Mouse (Mus musculus) stomach, embryonic 16.5 days (tissue): ENCODE results near the gene Sept6. TPM values are rescaled to one million over a fixed set of nuclear protein-coding genes. Genes with fewer than 3 reads are reported as not detected.

Experiments
- ATAC-seq: fragments of 200-750 bp; cut with Nextera tagmentation; 2 replicates; pipeline ENCODE4 v1.8.0; 2017; ENCODE audit warnings: moderate number of reproducible peaks, moderate TSS enrichment; ENCODE audit not compliant: insufficient read depth, low FRiP score
- H3K27ac ChIP-seq: fragments of 300-500 bp; sonication (generic); 2 replicates; pipeline ENCODE4 v1.5.1; 2014; ENCODE audit warnings: low read length
- H3K27me3 ChIP-seq: fragments of 300-500 bp; sonication (generic); 2 replicates; pipeline ENCODE4 v1.6.1; 2014; ENCODE audit warnings: low read length, control low read depth, mixed read lengths; ENCODE audit not compliant: control insufficient read depth, insufficient read depth
- H3K36me3 ChIP-seq: fragments of 300-500 bp; sonication (generic); 2 replicates; pipeline ENCODE4 v1.6.1; 2014; ENCODE audit warnings: low read length; ENCODE audit not compliant: control insufficient read depth, insufficient read depth
- H3K4me1 ChIP-seq: fragments of 300-500 bp; sonication (generic); 2 replicates; pipeline ENCODE4 v1.6.1; 2014; ENCODE audit warnings: low read length, control low read depth, mixed read lengths; ENCODE audit not compliant: control insufficient read depth, insufficient read depth
- H3K4me2 ChIP-seq: fragments of 300-500 bp; sonication (generic); 2 replicates; pipeline ENCODE4 v1.6.1; 2014; ENCODE audit warnings: low read depth, low read length, mixed read lengths
- H3K4me3 ChIP-seq: fragments of 300-500 bp; sonication (generic); replicated peaks from 2 replicates; pipeline ENCODE4 v1.5.1; 2014; ENCODE audit warnings: mild to moderate bottlenecking, low read length
- H3K9ac ChIP-seq: fragments of 300-500 bp; sonication (generic); 2 replicates; pipeline ENCODE4 v1.6.1; 2014; ENCODE audit warnings: low read length
- H3K9me3 ChIP-seq: fragments of 300-500 bp; sonication (generic); replicated peaks from 2 replicates; pipeline ENCODE4 v1.6.1; 2016; ENCODE audit warnings: low read length, control low read depth; ENCODE audit not compliant: control insufficient read depth
- WGBS: fragments of 180-500 bp; shearing (Covaris S2); extraction: QIAGEN DNeasy Blood & Tissue Kit; methylation state at CpG from one replicate; pipeline ENCODE4 v1.1.7; 2014; 5-methylcytosine and 5-hydroxymethylcytosine counted together
- polyA plus RNA-seq: library from polyadenylated mRNA; unstranded; fragments of >200 nt; fragmentation: Nextera tagmentation; extraction: Ambion mirVana; gene quantifications from 2 replicates; pipeline ENCODE4 v1.2.1, GENCODE M21; 2015

Gene Sept6
- polyA plus RNA-seq, 1 experiment from 2014 or later: 15.6 TPM

DNA sequence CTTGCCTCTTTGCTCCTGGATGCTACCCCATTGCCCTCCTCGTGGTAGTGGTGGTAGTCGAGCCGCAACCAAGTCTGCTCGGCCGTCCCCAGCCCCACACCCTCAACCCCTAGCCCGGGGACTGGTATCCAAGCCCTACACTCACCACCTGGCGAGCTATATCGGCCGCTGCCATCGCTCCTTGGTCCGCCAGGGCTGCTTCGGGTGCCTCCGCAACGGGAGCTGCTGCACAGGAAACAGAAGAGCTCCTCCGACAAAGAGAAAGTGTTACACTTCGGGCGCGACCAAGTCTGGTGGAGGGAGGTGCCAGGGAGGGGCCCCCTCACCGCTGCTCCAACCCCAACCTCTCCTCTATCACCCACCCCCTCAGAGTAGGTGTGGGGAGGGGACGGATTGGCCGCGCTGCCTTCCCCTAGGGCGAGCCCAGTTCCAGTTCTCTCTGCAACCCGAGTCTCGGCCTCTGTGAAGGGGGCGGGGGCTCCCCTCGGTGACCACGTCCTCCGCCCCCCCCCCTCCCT is 2.3 kb downstream of the Sept6 start:
- Histone ChIP-seq H3K4me2 (peak overlapping the region; percentile 67), H3K36me3 (no peaks in the 10 kb centered on the region), H3K9me3 (no peaks in the 10 kb centered on the region), H3K4me1 (no peaks in the 10 kb centered on the region; the same call in 1 of the 2 replicates), H3K4me3 (peak overlapping the region; percentile 61), H3K9ac (peak overlapping the region; percentile 70), H3K27ac (0 out of 2 replicates have a peak overlapping the region, but pooled peaks have one; percentile 23), H3K27me3 (no peaks in the 10 kb centered on the region; the same call in 1 of the 2 replicates)
- ATAC-seq: peak; percentile 94
- 21% methylated on average over 23 of the region's 29 CpGs for WGBS

DNA sequence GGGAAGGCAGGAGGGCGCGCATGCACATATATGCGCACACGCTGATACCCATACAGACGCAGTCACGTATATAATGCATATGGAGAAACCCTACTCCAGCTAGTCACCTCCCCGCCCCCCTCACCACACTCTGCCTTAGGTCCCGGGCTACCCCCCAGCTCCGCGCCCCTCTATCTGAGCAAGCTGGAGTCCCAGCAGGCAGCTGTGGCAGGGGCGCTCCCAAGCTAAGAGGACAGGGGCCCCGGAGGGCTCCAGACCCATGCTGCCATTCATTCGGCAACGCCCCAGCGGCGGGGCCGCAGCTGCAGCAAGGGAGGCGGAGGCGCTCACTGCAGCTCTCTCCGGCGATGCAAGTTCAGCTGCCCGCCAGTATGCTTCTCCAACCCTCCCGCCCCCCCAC is 2.8 kb downstream of the Sept6 start:
- H3K27me3 ChIP-seq: no peaks in the 10 kb centered on the region; the same call in 1 of the 2 replicates
- 18% methylated on average over 21 of the region's 23 CpGs for WGBS
- H3K9ac ChIP-seq: peak overlapping the region; percentile 70
- no peaks in the 10 kb centered on the region for H3K36me3 ChIP-seq
- H3K4me3 ChIP-seq: peak overlapping the region; percentile 61
- H3K4me1 ChIP-seq: no peaks in the 10 kb centered on the region; the same call in 1 of the 2 replicates
- H3K4me2 ChIP-seq: peak overlapping the region; percentile 67
- no peaks in the 10 kb centered on the region for H3K9me3 ChIP-seq
- ATAC-seq: peak; percentile 33; the same call in 1 of the 2 replicates
- H3K27ac ChIP-seq: no peak overlapping the region

DNA sequence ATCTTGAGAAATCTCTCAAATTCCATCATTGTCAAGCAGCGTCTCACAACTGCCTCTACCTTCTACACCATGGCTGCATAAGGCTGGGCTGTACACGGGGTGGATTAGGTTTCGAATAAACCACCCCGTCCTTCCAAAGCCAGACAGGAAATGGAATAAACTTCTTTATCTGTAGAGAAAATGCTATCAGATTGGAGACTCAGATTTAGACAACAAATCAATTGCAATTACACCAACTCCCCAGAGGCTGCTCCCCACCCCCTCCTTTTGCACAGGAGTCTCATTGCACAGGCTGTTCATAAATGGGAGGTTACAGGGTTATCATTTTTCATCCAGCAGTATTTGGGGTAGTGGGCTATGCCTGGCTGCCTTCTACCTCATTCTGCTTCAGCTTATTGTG is 3.7 kb downstream of the Sept6 start:
- Histone ChIP-seq H3K9me3 (no peaks in the 10 kb centered on the region), H3K4me3 (no peak overlapping the region), H3K4me1 (no peaks in the 10 kb centered on the region; the same call in 1 of the 2 replicates), H3K27ac (no peak overlapping the region), H3K4me2 (peak overlapping the region; percentile 67), H3K27me3 (no peaks in the 10 kb centered on the region; the same call in 1 of the 2 replicates), H3K36me3 (no peaks in the 10 kb centered on the region), H3K9ac (no peak overlapping the region)
- ATAC-seq: no peak
- WGBS: 40% methylated on average over 4 of the region's 4 CpGs

DNA sequence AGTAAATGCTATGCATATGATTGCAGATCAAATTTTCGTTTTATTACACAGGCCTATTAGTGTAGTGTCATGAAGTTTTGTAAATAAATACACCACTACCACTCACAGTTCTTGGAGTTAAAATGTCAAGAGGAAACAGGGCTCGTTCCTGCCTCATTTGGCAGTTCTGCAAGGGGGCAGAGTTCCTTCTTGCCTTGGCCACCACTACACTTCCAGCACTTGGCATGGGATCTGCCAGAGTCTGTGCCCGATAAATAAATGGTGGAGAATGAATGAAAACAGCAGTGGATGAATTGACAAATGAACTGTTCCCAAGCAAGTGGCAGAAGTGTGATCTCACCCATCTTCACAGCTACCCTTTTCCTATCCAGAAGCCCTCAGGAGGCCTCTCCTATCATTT is 6.6 kb downstream of the Sept6 start:
- Histone ChIP-seq H3K4me2 (no peak overlapping the region), H3K4me1 (no peaks in the 10 kb centered on the region; the same call in 1 of the 2 replicates), H3K4me3 (no peak overlapping the region), H3K9ac (no peak overlapping the region), H3K9me3 (no peaks in the 10 kb centered on the region), H3K27ac (no peak overlapping the region), H3K36me3 (no peaks in the 10 kb centered on the region), H3K27me3 (no peaks in the 10 kb centered on the region)
- WGBS: 76% methylated on average over 3 of the region's 3 CpGs
- ATAC-seq: no peak

DNA sequence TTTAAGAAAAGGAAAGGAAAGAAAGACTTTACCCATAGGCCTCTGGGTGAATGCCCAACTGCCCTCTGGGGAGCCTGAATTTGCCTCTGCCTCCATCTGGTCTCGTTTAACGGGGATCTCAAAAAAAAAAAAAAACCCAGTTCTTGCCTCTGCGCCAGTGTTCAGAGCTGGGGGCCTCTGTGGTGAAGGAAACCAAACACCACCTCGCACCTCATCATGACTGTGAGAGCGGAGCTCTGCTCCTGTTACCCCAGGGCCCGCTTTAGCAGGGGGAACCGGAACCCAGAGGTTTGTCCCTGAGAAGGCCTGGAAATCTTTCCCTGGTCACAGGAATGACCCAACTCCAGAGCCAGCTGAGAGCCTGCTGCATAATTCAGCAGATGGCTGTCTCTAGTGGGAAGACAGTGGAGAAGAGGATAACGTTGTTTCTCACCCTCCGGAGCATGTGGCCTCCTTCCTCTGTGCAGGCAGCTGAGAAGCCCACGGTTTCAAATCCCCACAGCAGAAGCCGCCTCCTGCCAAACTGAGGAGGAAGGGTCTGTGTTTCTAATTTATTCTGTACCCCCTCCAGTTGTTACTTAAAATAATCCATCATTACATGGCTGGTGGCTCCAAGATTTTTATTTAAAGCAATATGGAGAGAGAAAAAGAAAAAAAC is 7.8 kb downstream of the Sept6 start:
- 62% methylated on average over 11 of the region's 11 CpGs for WGBS
- no peak for ATAC-seq
- no peaks in the 10 kb centered on the region; the same call in 1 of the 2 replicates for H3K4me1 ChIP-seq

DNA sequence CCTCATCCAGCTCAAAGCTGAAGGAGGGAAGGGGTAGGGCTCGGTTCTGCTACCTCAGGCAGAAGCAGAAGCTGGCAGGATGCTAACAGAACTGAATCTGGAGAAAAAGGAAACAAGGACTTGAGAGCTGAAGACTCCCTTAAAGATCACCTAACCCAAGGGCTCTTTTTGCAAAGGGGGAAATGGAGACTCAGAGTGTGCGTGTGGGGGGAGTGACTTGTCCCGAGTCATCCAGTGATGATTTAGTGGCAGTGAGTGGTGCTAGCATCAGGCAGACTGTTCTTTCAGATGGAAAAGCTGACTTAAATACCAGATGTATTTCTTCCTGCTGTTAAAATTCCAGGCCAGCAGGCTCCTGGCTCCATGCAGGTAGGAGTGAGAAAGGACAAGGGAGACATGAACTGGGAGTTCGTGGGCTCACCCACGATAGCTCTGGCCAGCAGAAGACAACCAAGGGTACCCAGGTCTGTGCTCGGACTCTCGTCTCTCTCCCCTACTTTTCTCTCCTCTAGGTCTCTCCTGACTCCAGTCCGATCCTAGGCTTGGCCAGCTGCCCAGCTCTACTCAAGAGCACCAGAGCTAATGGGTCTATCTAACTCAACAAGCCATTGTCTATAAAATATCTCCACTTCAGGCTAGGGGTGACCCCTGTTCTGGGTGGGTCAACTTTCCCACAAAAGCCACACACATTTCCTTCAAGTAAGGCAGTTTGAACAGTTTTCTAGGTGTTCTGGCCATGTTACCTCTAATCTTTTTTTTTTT is 8.5 kb downstream of the Sept6 start:
- no peak overlapping the region for H3K27ac ChIP-seq
- H3K36me3 ChIP-seq: no peaks in the 10 kb centered on the region
- no peaks in the 10 kb centered on the region; the same call in 1 of the 2 replicates for H3K4me1 ChIP-seq
- no peaks in the 10 kb centered on the region for H3K9me3 ChIP-seq
- 52% methylated on average over 8 of the region's 8 CpGs for WGBS
- no peak overlapping the region for H3K9ac ChIP-seq
- H3K27me3 ChIP-seq: no peaks in the 10 kb centered on the region
- H3K4me2 ChIP-seq: no peak overlapping the region
- ATAC-seq: no peak
- H3K4me3 ChIP-seq: no peak overlapping the region

More for the DNA sequence above, 7.8 kb downstream of the Sept6 start:
- Histone ChIP-seq H3K4me3 (no peak overlapping the region), H3K27me3 (no peaks in the 10 kb centered on the region), H3K27ac (no peak overlapping the region), H3K9ac (no peak overlapping the region), H3K36me3 (no peaks in the 10 kb centered on the region), H3K9me3 (no peaks in the 10 kb centered on the region), H3K4me2 (no peak overlapping the region)

DNA sequence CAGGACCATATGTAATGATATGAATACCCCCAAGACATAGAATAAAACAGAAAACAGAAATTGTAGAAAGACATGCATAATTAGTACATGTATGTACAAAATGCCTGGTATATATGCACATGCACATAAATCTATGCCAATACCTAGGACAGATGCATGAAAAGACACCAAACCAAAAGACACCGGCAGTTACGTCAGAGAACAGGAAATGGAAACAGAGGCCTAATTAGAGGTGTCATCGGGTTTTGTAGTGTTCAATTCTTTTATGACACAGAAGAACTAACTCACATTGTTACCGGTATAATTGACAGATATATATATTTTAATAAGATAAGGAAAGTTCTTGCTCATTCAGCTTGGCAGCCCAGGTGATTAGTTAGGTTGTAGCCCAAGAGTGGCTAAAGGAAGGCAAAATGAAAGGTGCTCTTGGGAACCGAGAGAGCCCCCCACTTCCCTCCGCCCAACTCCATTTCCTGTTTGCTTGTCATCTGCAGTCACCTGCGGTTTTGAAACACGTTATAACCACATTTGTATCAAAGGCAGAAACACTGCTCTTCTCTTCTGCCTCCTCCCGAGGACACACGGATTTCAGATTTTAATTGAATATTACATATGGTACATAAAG is 10.9 kb downstream of the Sept6 start:
- 69% methylated on average over 10 of the region's 10 CpGs for WGBS
- H3K9ac ChIP-seq: no peak overlapping the region
- H3K4me3 ChIP-seq: no peak overlapping the region
- H3K9me3 ChIP-seq: no peaks in the 10 kb centered on the region
- no peaks in the 10 kb centered on the region; the same call in 1 of the 2 replicates for H3K4me1 ChIP-seq
- no peak for ATAC-seq
- H3K4me2 ChIP-seq: no peak overlapping the region
- no peaks in the 10 kb centered on the region for H3K27me3 ChIP-seq
- no peaks in the 10 kb centered on the region for H3K36me3 ChIP-seq
- no peak overlapping the region for H3K27ac ChIP-seq

DNA sequence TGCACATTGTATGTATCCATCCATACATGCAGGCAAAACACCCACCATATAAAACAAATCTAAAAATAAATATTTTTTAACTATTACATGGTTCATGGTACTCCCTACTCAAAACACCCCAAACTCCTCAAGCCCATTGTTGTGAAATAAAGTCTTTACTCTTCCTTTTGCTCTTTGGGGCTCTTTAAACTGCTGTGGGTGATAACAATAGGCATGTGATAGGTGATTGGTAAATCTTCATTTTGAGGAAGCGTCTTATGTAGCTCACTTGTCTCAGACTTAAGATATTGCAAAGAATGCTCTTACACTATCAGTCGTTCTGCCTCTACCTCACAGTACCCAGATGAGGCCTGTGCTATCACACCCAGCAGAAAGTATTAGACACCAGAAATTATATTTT is 13.7 kb downstream of the Sept6 start:
- no peaks in the 10 kb centered on the region for H3K27me3 ChIP-seq
- ATAC-seq: no peak
- no peak overlapping the region for H3K4me2 ChIP-seq
- no peak overlapping the region for H3K9ac ChIP-seq
- H3K9me3 ChIP-seq: no peaks in the 10 kb centered on the region
- no peak overlapping the region for H3K4me3 ChIP-seq
- H3K36me3 ChIP-seq: no peaks in the 10 kb centered on the region
- H3K4me1 ChIP-seq: no peaks in the 10 kb centered on the region
- WGBS: 79% methylated on average over 2 of the region's 2 CpGs
- H3K27ac ChIP-seq: no peak overlapping the region

DNA sequence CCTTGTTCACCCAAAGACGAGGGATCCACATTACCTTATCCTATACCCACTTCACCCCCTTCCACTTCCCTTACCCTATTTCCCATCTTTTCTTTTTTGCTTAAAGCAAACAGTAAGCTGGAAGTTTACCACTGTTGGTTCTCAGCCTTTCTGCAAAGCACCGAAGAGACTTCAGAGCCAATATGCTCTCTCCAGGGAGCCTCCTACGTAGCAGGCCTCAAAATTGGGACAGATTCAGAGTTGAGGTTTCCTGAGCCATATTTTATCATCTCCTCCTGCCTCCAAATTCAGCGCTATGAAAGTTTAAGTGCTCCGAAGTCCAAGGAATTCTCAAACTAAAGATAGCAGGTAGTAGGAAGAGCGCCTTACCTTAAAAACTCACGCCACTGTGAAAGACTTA is 14.6 kb downstream of the Sept6 start:
- Histone ChIP-seq H3K9ac (no peak overlapping the region), H3K27me3 (no peaks in the 10 kb centered on the region), H3K4me2 (no peak overlapping the region), H3K36me3 (no peaks in the 10 kb centered on the region), H3K27ac (no peak overlapping the region), H3K4me3 (no peak overlapping the region), H3K9me3 (no peaks in the 10 kb centered on the region), H3K4me1 (no peaks in the 10 kb centered on the region)
- 82% methylated on average over 7 of the region's 7 CpGs for WGBS
- no peak for ATAC-seq
